Mouse (Mus musculus) c-Kit-positive CD71-positive TER-119-positive erythroid progenitor cells, embryonic 14.5 days (primary cell): ENCODE measurements around the gene Lrrc7.

Experiments
- DNase-seq: peaks from one replicate; pipeline ENCODE4 v3.0.0-alpha.2; 2013; ENCODE audit warnings: low spot score

The Lrrc7 gene

DNA sequence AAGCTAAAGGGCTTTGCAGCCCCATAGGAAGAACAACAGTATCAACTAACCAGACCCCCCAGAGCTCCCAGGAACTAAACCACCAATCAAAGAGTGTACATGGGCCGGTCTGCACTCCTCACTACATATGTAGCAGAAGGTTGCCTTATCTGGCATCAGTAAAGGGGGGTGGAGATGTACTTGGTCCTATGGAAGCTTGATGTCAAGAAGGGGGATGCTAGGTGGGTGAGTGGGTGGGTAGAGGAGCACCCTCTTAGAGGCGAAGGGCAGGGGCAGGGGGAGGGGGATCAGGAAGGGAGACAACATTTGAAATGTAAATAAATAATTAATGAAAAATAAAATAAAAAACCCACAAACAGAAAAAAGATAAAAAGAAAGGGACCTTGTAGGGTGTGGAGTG lies 496.8 kb downstream of the Lrrc7 start:
- DNase-seq: no peak

DNA sequence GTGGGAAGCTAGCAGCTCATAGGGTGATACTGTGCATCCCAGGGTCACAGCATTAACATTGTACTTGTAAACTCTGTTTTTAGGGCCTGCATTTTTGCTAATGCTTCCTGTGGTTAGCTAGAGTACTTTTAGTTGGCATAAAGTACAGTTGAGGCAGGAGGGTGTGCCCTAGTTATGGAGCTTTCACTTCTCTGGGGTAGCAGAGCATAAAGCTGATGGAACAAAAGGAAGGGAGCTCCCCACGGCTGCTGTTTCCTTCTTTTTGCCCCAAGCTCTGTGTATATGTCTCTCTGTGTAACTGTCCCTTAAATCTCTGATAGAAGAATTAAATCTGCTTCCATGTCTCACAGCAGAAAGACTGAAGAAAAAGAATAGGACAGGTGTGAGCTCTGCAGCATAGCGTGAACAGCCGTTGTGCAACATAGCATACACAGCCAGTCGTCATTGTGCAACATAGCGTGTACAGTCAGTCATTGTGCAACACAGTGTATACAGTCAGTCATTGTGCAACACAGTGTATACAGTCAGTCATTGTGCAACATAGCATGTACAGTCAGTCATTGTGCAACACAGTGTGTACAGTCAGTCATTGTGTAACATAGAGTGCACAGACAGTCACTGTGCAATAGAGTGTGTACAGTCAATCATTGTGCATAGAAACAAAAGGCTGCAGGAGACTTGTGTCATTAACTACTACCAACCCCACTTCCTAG lies 500.1 kb downstream of the Lrrc7 start:
- no peak for DNase-seq

DNA sequence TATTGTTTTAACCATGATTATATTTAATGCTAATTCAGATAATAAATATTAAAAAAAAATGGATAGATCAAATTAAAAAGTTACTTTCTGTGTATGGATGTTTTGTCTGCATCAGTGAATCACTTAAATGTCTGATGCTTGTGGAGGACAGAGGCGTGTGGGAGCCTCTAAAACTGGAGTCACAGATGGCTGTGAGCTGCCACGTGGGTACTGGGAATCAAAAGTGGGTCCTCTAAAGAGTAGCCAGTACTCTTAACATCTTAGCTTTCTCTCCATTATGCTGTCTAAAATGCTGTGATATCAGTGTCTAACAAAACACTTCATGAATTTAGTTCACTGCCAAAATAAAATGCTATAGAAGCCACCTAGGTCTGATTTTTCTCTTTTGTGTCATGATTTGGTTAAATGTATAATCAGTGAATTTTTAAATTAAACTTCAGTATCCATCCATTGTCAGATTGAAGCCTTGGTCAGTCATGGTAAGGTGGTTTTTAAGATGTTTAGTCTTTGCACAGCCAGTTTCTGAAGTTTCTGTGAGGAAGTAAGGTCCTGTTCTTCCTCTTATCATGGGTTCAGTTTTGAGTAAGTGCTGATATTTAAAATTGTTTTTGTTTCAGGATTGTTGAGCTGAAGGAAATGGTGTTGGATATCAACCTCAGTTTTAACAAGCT lies 501.3 kb downstream of the Lrrc7 start:
- no peak for DNase-seq

DNA sequence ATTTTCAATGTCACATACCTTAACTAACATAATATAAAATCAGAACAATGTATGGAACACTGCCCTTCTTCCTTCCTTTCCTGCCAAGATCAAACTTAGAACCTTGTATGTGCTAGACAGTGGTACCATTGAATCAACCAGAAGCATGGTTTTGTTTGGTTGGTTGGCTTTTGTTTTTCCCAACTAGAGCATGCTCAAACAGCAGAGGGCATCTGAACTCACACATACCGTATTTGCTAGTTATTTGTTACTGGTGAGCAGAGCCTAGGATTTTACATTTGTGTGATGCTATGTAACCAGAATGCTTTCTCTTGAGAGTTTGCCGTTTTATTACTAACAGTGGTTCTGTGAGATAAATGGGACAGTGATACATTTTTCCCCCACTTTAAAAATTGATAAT lies 512.5 kb downstream of the Lrrc7 start:
- DNase-seq: no peak

DNA sequence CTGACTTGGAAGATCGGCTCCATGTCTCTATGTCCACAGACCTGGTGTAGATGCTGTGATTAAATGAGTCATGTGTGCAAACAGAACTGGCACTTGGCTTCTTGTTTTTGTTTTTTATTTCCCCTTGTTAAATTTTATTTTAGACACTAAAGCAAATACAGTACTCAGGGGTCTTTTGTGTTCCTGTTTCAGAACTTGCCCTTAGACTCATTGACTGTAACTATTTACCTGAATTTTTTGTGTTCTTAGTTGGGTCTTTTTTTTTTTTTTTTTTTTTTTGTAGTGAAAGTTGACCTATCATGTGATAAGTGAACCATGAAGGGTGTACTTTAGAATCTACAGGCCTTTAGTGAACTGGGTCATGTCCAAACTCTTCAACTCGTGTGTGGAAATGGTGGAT lies 521.3 kb downstream of the Lrrc7 start:
- DNase-seq: no peak

DNA sequence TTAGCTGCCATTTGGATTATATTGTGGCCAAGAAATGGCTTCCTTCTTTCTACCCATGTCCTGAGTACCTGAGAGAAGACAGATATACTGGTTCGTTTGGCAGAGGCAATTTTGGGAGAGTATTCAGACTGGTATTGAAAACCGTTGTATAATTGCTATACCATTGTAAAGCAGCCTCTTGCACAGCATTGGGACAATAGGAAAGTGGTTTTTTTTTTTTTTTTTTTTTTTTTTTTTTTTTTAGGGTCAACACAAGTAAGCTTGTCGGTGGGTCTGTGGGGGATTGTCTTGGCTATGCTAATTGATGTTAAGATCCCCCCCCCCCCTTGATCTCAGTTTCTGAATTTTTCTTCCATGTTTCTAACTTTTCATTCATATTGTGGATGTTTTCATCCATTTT lies 523.9 kb downstream of the Lrrc7 start:
- no peak for DNase-seq

DNA sequence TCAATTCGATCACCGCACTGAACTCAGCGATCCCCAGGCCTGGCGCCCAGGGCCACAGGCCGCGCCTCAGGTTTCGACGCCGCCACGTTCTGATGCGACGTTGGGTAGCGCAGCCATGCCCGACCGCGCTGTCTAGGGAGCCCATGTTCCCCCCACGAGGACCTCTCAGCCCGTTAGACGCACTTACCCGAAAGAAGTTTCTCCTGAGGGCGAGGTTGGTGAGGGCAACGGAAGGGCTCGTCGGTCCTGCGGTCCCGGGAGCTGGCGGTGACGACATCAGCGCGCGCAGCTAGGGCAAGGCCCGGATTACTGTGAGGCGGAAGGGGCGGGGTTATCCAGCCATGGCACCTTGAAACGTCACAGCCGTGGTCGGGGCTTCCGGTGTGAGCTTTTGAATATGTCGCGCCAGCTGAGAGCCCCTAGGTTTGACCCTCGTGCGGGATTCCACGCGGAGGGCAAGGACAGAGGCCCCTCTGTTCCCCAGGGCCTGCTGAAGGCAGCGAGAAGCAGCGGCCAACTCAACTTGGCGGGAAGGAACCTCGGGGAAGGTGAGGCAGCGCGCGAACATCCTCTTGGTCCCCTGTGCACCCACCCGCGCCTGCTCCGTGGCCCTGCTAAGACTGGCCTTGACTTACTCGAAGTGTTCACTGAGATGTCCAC lies 525.6 kb downstream of the Lrrc7 start, which contains the start of the genes Srsf11 and Lrrc40:
Srsf11 (minus strand) TSS at position 311 of the 660 bp plus-strand sequence.
Lrrc40 (plus strand) TSS at position 334 of the 660 bp plus-strand sequence.
- DNase-seq: peak; percentile 91

DNA sequence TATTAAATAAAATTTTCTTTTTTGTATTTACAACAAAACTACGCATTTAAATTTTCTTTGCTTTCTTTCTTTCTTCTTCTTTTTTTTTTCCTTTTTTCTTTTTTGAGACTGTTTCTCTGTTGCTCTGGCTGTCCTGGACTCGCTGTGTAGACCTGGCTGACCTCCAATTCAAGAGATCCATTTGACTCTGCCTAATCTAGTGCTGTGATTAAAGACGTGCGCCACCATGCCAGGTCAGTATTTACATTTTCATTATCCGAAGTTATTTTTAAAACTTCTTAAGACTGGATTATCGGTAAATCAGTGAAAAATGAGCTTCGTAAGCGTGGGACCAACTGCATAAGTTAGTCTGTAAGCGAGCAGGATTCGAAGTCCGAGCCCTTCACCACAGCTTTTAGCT lies 526.2 kb downstream of the Lrrc7 start:
- no peak for DNase-seq
